ENCODE assay signal across 9 mouse cellular contexts in genomic region chr12:16610936-16611335, GRCm38 (mm10). TPM values are rescaled to one million over a fixed set of nuclear protein-coding genes. Genes with fewer than 3 reads are reported as not detected.
DNase-seq lines count a peak whose midpoint lies in the region; ATAC-seq and TF ChIP-seq lines count a peak whose summit lies in the region.
"Had no signal": no experiment of that assay in that cellular context is flagged by ENCODE, and none has a peak within 500 bp of the region (broad histone marks: within the 10 kb centered on the region; RNA-seq: fewer than 3 reads in every experiment).

Gene Lpin1 (minus strand): TSS chr12:16610966.

- no peak within 1 kb of the TSS for H3K4me2 ChIP-seq in forebrain, embryonic 14.5 days (ENCODE audit: low read length)
- H3K4me2 ChIP-seq in forebrain, postnatal 0 days (ENCODE audit: low read depth): no peak within 1 kb of the TSS
- no peak within 1 kb of the TSS for H3K4me2 ChIP-seq in forebrain, embryonic 16.5 days (ENCODE audit: low read length)
- H3K4me2 ChIP-seq in intestine, embryonic 16.5 days (ENCODE audit: low read depth, low read length): no peak within 1 kb of the TSS

- no peaks in the 10 kb centered on the region for H3K27me3 ChIP-seq in forebrain, embryonic 14.5 days (replicated peaks; ENCODE audit: control insufficient read depth, insufficient read depth, low read length)
- H3K27me3 ChIP-seq in forebrain, postnatal 0 days (ENCODE audit: insufficient read depth, low read length): no peaks in the 10 kb centered on the region
- H3K27me3 ChIP-seq in forebrain, embryonic 16.5 days (replicated peaks; ENCODE audit: control insufficient read depth, insufficient read depth, low read length): no peaks in the 10 kb centered on the region
- H3K27me3 ChIP-seq in intestine, embryonic 16.5 days (replicated peaks; ENCODE audit: control insufficient read depth, insufficient read depth, low read length): no peaks in the 10 kb centered on the region

- no peaks in the 10 kb centered on the region for H3K4me1 ChIP-seq in forebrain, embryonic 14.5 days (ENCODE audit: control insufficient read depth, insufficient read depth, low read length)
- H3K4me1 ChIP-seq in forebrain, postnatal 0 days (ENCODE audit: insufficient read depth): no peaks in the 10 kb centered on the region
- no peaks in the 10 kb centered on the region for H3K4me1 ChIP-seq in forebrain, embryonic 16.5 days (replicated peaks; ENCODE audit: control insufficient read depth, insufficient read depth, low read length)
- H3K4me1 ChIP-seq in intestine, embryonic 16.5 days (ENCODE audit: control insufficient read depth, insufficient read depth, low read length): no peaks in the 10 kb centered on the region

- no peak for TF ChIP-seq CTCF in forebrain, postnatal 0 days (IDR thresholded peaks at IDR 0.05; ENCODE audit: low read depth)

- ATAC-seq in forebrain, embryonic 14.5 days: no peak
- no peak for ATAC-seq in forebrain, postnatal 0 days
- ATAC-seq in CD4-positive, CD25-positive, alpha-beta regulatory T cell, adult 4 months: no peak
- no peak for ATAC-seq in forebrain, embryonic 16.5 days
- ATAC-seq in frontal cortex, adult (ENCODE audit: low TSS enrichment): no peak
- ATAC-seq in intestine, embryonic 16.5 days: no peak
- ATAC-seq: intestine, postnatal 0 days had no signal

- H3K9ac ChIP-seq in forebrain, embryonic 14.5 days (ENCODE audit: low read length): no peak within 1 kb of the TSS
- H3K9ac ChIP-seq in forebrain, postnatal 0 days: no peak within 1 kb of the TSS
- H3K9ac ChIP-seq in forebrain, embryonic 16.5 days (replicated peaks; ENCODE audit: low read depth, low read length): no peak within 1 kb of the TSS
- no peak within 1 kb of the TSS for H3K9ac ChIP-seq in intestine, embryonic 16.5 days (ENCODE audit: low read depth, low read length)

- DNase-seq in forebrain, embryonic 14.5 days (ENCODE audit: low spot score): no peak
- no peak for DNase-seq in forebrain, postnatal 0 days
- no peak for DNase-seq in layer of hippocampus, postnatal 25 days (ENCODE audit: extremely low spot score in 1 of 2, low spot score in 1 of 2)
- DNase-seq in cerebellum, adult 11 months: no peak

- no peak within 1 kb of the TSS for H3K4me3 ChIP-seq in forebrain, embryonic 14.5 days (ENCODE audit: low read depth, low read length)
- no peak within 1 kb of the TSS for H3K4me3 ChIP-seq in forebrain, postnatal 0 days (ENCODE audit: low read depth, low read length)
- H3K4me3 ChIP-seq in forebrain, embryonic 16.5 days (replicated peaks; ENCODE audit: low read length): no peak within 1 kb of the TSS
- no peak within 1 kb of the TSS for H3K4me3 ChIP-seq in intestine, embryonic 16.5 days (ENCODE audit: low read length)

- no peaks in the 10 kb centered on the region for H3K9me3 ChIP-seq in forebrain, embryonic 14.5 days (replicated peaks; ENCODE audit: control insufficient read depth, low read length)
- no peaks in the 10 kb centered on the region for H3K9me3 ChIP-seq in forebrain, postnatal 0 days (ENCODE audit: low read length)
- H3K9me3 ChIP-seq in forebrain, embryonic 16.5 days (ENCODE audit: control insufficient read depth, low read length): no peaks in the 10 kb centered on the region
- H3K9me3 ChIP-seq in intestine, embryonic 16.5 days (ENCODE audit: control insufficient read depth, low read length): no peaks in the 10 kb centered on the region

- no peak within 1 kb of the TSS for H3K27ac ChIP-seq in forebrain, embryonic 14.5 days (ENCODE audit: low read depth, low read length)
- no peak within 1 kb of the TSS for H3K27ac ChIP-seq in forebrain, postnatal 0 days (ENCODE audit: low read depth, low read length)
- H3K27ac ChIP-seq in forebrain, embryonic 16.5 days (ENCODE audit: low read length): no peak within 1 kb of the TSS
- no peak within 1 kb of the TSS for H3K27ac ChIP-seq in intestine, embryonic 16.5 days (ENCODE audit: low read length)

- 95% methylated on average over 2 of the region's 2 CpGs for WGBS in forebrain, embryonic 14.5 days
- WGBS in forebrain, postnatal 0 days: 77% methylated on average over 2 of the region's 2 CpGs
- 86% methylated on average over 2 of the region's 2 CpGs for WGBS in forebrain, embryonic 16.5 days
- WGBS in intestine, embryonic 16.5 days: 83% methylated on average over 2 of the region's 2 CpGs

- no peaks in the 10 kb centered on the region for H3K36me3 ChIP-seq in forebrain, embryonic 14.5 days (ENCODE audit: control insufficient read depth, insufficient read depth, low read length)
- H3K36me3 ChIP-seq in forebrain, postnatal 0 days (ENCODE audit: insufficient read depth): no peaks in the 10 kb centered on the region
- no peaks in the 10 kb centered on the region for H3K36me3 ChIP-seq in forebrain, embryonic 16.5 days (ENCODE audit: control insufficient read depth, insufficient read depth)
- no peaks in the 10 kb centered on the region for H3K36me3 ChIP-seq in intestine, embryonic 16.5 days (ENCODE audit: control insufficient read depth, insufficient read depth, low read length)

RNA-seq across cellular contexts. Expression of gene Lpin1, which starts in this region (rescaled TPM):
- 11.6 and 15.1 TPM in 2 replicates for polyA plus RNA-seq in forebrain, embryonic 14.5 days (2014; fragmentation: Nextera tagmentation; extraction: Ambion mirVana)
- 14.5 and 15.4 TPM in 2 replicates for total RNA-seq in forebrain, postnatal 0 days (2014; rRNA removed)
- polyA plus RNA-seq in forebrain, postnatal 0 days (2015; fragmentation: Nextera tagmentation; extraction: Ambion mirVana): 5.5 and 8.4 TPM in 2 replicates
- polyA plus RNA-seq in CD4-positive, CD25-positive, alpha-beta regulatory T cell, adult 4 months (2017; shearing (Covaris generic)): 10 to 100 TPM; 20.0 to 31.1 TPM
- 19.5 and 23.0 TPM in 2 replicates for polyA plus RNA-seq in forebrain, embryonic 16.5 days (2015; fragmentation: Nextera tagmentation; extraction: Ambion mirVana)
- total RNA-seq in layer of hippocampus, postnatal 25 days (2021): 10 to 100 TPM; 22.8 to 24.0 TPM
- polyA plus RNA-seq in intestine, embryonic 16.5 days (2015; fragmentation: Nextera tagmentation; extraction: Ambion mirVana): 8.5 and 9.6 TPM in 2 replicates
